Mouse (Mus musculus) brain, embryonic 14.5 days (tissue): ENCODE results near the gene C1qtnf7.

ENCODE experiments used
- CTCF ChIP-seq: fragments of 200-500 bp; IDR thresholded peaks from 2 replicates; pipeline ENCODE4 v1.5.1; 2012; ENCODE audit warnings: inconsistent platforms, mild to moderate bottlenecking, moderate library complexity, borderline replicate concordance; ENCODE audit not compliant: insufficient read depth, insufficient read length; ENCODE audit errors: extremely low read depth
- POLR2A ChIP-seq: fragments of 200-500 bp; IDR thresholded peaks from 2 replicates; pipeline ENCODE4 v1.6.1; 2012; ENCODE audit warnings: mild to moderate bottlenecking, inconsistent platforms, borderline replicate concordance; ENCODE audit not compliant: poor library complexity, insufficient read depth, insufficient read length, severe bottlenecking; ENCODE audit errors: extremely low read depth

DNA sequence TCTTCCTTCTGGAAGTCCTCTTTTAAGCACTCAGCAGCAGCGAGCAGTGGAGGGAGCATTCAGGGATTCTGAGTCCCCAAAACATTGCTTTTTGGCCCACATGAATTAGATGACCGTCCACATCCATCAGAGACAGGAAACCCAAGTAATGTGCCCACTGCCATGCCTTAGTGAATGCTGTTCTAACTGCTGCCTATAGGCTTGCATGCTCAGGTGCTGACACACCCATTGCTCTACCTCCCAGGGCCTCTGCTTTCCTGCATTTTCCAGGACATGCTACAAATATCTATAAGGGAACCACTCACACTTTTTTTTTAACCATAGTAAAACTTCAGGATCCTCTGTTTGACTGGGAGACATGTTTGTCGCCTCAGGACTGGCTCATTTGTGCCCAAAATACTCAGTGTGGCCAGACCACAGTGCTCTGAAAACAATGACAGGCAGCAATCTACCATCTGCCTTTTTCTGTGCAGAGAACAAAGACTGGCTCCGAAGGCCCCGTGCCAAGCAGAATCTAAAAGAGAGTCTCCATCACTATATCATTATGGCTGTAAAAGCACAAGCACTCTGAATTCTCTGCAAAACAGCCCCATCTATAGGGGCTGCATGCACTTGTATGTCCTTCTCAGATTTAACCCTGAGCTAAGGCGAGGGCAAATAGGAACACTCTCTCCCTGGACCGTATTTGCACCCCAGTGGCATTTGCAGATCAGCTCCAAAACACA lies 106.4 kb downstream of the C1qtnf7 start:
- TF ChIP-seq POLR2A (no peak), CTCF (peak; percentile 27; the same call in 1 of the 2 replicates)
